In genomic region chr8:119844577-119844976, GRCm38 (mm10) we compare ENCODE assay signal across 18 mouse cellular contexts. TPM values are rescaled to one million over a fixed set of nuclear protein-coding genes. Genes with fewer than 3 reads are reported as not detected.
A peak's percentile ranks its signal among the peaks of the same experiment; 100 is the strongest.
DNase-seq lines count a peak whose midpoint lies in the region; ATAC-seq and TF ChIP-seq lines count a peak whose summit lies in the region.
"Had no signal": no experiment of that assay in that cellular context is flagged by ENCODE, and none has a peak within 500 bp of the region (broad histone marks: within the 10 kb centered on the region; RNA-seq: fewer than 3 reads in every experiment).

No protein-coding gene starts in this region.

- no peak overlapping the region for H3K27ac ChIP-seq in heart, embryonic 15.5 days
- peak overlapping the region; percentile 16; the same call in 1 of the 2 replicates for H3K27ac ChIP-seq in small intestine, adult 2 months (ENCODE audit: insufficient read depth, low read depth, low read length)
- H3K27ac ChIP-seq: hindbrain, embryonic 14.5 days; macrophage; midbrain, embryonic 13.5 days had no signal

- WGBS in heart, embryonic 15.5 days: 16% methylated on average over 8 of the region's 8 CpGs
- WGBS in small intestine, adult 2 months: 12% methylated on average over 8 of the region's 8 CpGs

- H3K9ac ChIP-seq in heart, embryonic 15.5 days: no peak overlapping the region
- H3K9ac ChIP-seq: hindbrain, embryonic 14.5 days; midbrain, embryonic 13.5 days had no signal

- peak overlapping the region; percentile 21 for H3K4me2 ChIP-seq in heart, embryonic 15.5 days
- H3K4me2 ChIP-seq: hindbrain, embryonic 14.5 days; liver, embryonic 11.5 days; midbrain, embryonic 13.5 days had no signal

- H3K4me1 ChIP-seq in heart, embryonic 15.5 days (replicated peaks): peaks cover 19% of the 10 kb centered on the region
- peaks cover 9% of the 10 kb centered on the region for H3K4me1 ChIP-seq in small intestine, adult 2 months (ENCODE audit: control insufficient read depth, insufficient read depth, insufficient read length, low read length)

- no peak overlapping the region for H3K4me3 ChIP-seq in heart, embryonic 15.5 days
- no peak overlapping the region for H3K4me3 ChIP-seq in small intestine, adult 2 months (ENCODE audit: low read depth, low read length)
- H3K4me3 ChIP-seq: midbrain, embryonic 13.5 days had no signal

- DNase-seq in cerebellum, adult 9-10 months: peak; percentile 37
- DNase-seq in cerebellum, adult 8-10 months: no peak
- no peak for DNase-seq in heart, adult 9 months (ENCODE audit: low spot score in 2 of 2)
- DNase-seq in urinary bladder, adult 18-20 months (ENCODE audit: low spot score in 2 of 2): no peak
- DNase-seq in urinary bladder, postnatal 25 days (ENCODE audit: low spot score): no peak
- DNase-seq: adrenal gland, postnatal 36 days; cerebellum, postnatal 36 days; gastrocnemius, postnatal 14 days; kidney, adult 18-20 months; right cerebral cortex, postnatal 14 days; thymus, adult 2 months had no signal

- ATAC-seq in heart, embryonic 15.5 days (replicated peaks; ENCODE audit: insufficient number of reproducible peaks, insufficient read depth, low FRiP score, low read depth): no peak
- peak; percentile 40 for ATAC-seq in granulocyte monocyte progenitor cell, adult 5-6 weeks (replicated peaks; ENCODE audit: poor library complexity, severe bottlenecking)
- ATAC-seq: midbrain, embryonic 13.5 days had no signal

- TF ChIP-seq CTCF in small intestine, adult 2 months (IDR thresholded peaks at IDR 0.05; ENCODE audit: extremely low read depth, insufficient read length, insufficient replicate concordance, low read depth, low read length): no peak

- TF ChIP-seq POLR2A in small intestine, adult 2 months (IDR thresholded peaks at IDR 0.05; ENCODE audit: low read depth, low read length): no peak

- H3K36me3 ChIP-seq in heart, embryonic 15.5 days: no peaks in the 10 kb centered on the region
- H3K36me3 ChIP-seq in small intestine, adult 2 months (ENCODE audit: control insufficient read depth, insufficient read depth, low read length): no peaks in the 10 kb centered on the region
- H3K36me3 ChIP-seq: midbrain, embryonic 13.5 days had no signal

- H3K9me3 ChIP-seq in heart, embryonic 15.5 days (replicated peaks): no peaks in the 10 kb centered on the region
- H3K9me3 ChIP-seq: midbrain, embryonic 13.5 days had no signal

- no peaks in the 10 kb centered on the region; the same call in 1 of the 2 replicates for H3K27me3 ChIP-seq in heart, embryonic 15.5 days
- H3K27me3 ChIP-seq in small intestine, adult 2 months (ENCODE audit: control insufficient read depth, insufficient read depth, low read length): no peaks in the 10 kb centered on the region

RNA-seq across cellular contexts. Expression of gene Cotl1, which starts 4.2 kb away (rescaled TPM):
- polyA plus RNA-seq in heart, embryonic 15.5 days (2015; fragmentation: Nextera tagmentation; extraction: Ambion mirVana): 28.7 and 52.8 TPM in 2 replicates
- total RNA-seq in granulocyte monocyte progenitor cell, adult 5-6 weeks (2014; fragmentation: Nextera tagmentation): 136 and 152 TPM in 2 replicates
- 127 and 150 TPM in 2 replicates for total RNA-seq in granulocyte monocyte progenitor cell, adult 5-6 weeks (2017)
- 206 and 264 TPM in 2 replicates for polyA plus RNA-seq in small intestine, adult 2 months (2012; rRNA removed)

RNA-seq across cellular contexts. Expression of gene Klhl36, which starts 17.5 kb away (rescaled TPM):
- 9.1 and 10.3 TPM in 2 replicates for polyA plus RNA-seq in heart, embryonic 15.5 days (2015; fragmentation: Nextera tagmentation; extraction: Ambion mirVana)
- 2.5 and 5.3 TPM in 2 replicates for total RNA-seq in granulocyte monocyte progenitor cell, adult 5-6 weeks (2014; fragmentation: Nextera tagmentation)
- 3.5 and 6.7 TPM in 2 replicates for total RNA-seq in granulocyte monocyte progenitor cell, adult 5-6 weeks (2017)
- 11.5 and 23.8 TPM in 2 replicates for polyA plus RNA-seq in small intestine, adult 2 months (2012; rRNA removed)
